Mouse (Mus musculus) liver, embryonic 12.5 days (tissue): Measurements from ENCODE around the gene Snd1. TPM values are rescaled to one million over a fixed set of nuclear protein-coding genes. Genes with fewer than 3 reads are reported as not detected.

Experiments used
- ATAC-seq: fragments of 200-750 bp; cut with Nextera tagmentation; 2 replicates; pipeline ENCODE4 v1.8.0; 2017; ENCODE audit warnings: moderate number of reproducible peaks, mild to moderate bottlenecking, moderate library complexity
- H3K27ac ChIP-seq: fragments of 300-500 bp; sonication (generic); 2 replicates; pipeline ENCODE4 v1.5.1; 2016; ENCODE audit warnings: mild to moderate bottlenecking
- H3K27me3 ChIP-seq: fragments of 300-500 bp; sonication (generic); replicated peaks from 2 replicates; pipeline ENCODE4 v1.6.1; 2016; ENCODE audit warnings: mild to moderate bottlenecking, moderate library complexity
- H3K36me3 ChIP-seq: fragments of 300-500 bp; sonication (generic); 2 replicates; pipeline ENCODE4 v1.6.1; 2016; ENCODE audit warnings: mild to moderate bottlenecking, moderate library complexity
- H3K4me1 ChIP-seq: fragments of 300-500 bp; sonication (generic); 2 replicates; pipeline ENCODE4 v1.6.1; 2016
- H3K4me2 ChIP-seq: fragments of 300-500 bp; sonication (generic); 2 replicates; pipeline ENCODE4 v1.6.1; 2016; ENCODE audit warnings: mild to moderate bottlenecking, moderate library complexity
- H3K4me3 ChIP-seq: fragments of 300-500 bp; sonication (generic); 2 replicates; pipeline ENCODE4 v1.5.1; 2016; ENCODE audit warnings: mild to moderate bottlenecking, moderate library complexity
- H3K9ac ChIP-seq: fragments of 300-500 bp; sonication (generic); 2 replicates; pipeline ENCODE4 v1.6.1; 2016; ENCODE audit warnings: mild to moderate bottlenecking, moderate library complexity
- H3K9me3 ChIP-seq: fragments of 300-500 bp; sonication (generic); replicated peaks from 2 replicates; pipeline ENCODE4 v1.6.1; 2016; ENCODE audit warnings: mild to moderate bottlenecking, moderate library complexity
- WGBS: fragments of 180-500 bp; shearing (Covaris S2); methylation state at CpG from one replicate; pipeline ENCODE4 v1.1.7; 2016; ENCODE audit not compliant: insufficient replicate concordance; 5-methylcytosine and 5-hydroxymethylcytosine counted together
- polyA plus RNA-seq: library from polyadenylated mRNA; unstranded; fragments of >200 nt; fragmentation: Nextera tagmentation; extraction: Ambion mirVana; gene quantifications from 2 replicates; pipeline ENCODE4 v1.2.1, GENCODE M21; 2016

The Snd1 gene
- polyA plus RNA-seq, 1 experiment from 2014 or later: 82.0 TPM

DNA sequence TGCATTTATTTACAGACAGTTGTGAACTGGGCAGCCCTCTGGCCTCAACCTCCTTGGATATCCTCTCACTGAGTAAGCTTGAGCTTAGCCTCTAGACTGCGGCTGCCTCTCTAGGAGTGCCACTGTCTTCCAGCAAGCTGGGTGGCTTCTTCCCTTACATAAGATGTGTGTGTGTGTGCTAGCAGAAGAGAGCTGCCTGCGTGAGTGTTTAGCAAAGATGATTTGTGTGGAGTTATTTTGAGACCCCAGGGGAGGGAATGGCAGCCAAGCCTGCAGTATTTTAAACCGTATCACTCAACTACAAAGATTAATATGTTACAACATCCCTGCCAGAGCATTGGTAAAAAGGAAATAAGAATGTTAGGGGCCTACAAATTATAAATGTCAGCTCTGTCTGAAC lies 306.8 kb downstream of the Snd1 start:
- Histone ChIP-seq H3K27me3 (no peaks in the 10 kb centered on the region), H3K36me3 (0 out of 2 replicates have a peak, but pooled peaks cover 7% of the 10 kb centered on the region), H3K9me3 (no peaks in the 10 kb centered on the region), H3K27ac (no peak overlapping the region), H3K4me1 (peaks cover 15% of the 10 kb centered on the region), H3K9ac (no peak overlapping the region), H3K4me2 (no peak overlapping the region), H3K4me3 (no peak overlapping the region)
- WGBS: 73% methylated on average over 3 of the region's 3 CpGs
- ATAC-seq: no peak

DNA sequence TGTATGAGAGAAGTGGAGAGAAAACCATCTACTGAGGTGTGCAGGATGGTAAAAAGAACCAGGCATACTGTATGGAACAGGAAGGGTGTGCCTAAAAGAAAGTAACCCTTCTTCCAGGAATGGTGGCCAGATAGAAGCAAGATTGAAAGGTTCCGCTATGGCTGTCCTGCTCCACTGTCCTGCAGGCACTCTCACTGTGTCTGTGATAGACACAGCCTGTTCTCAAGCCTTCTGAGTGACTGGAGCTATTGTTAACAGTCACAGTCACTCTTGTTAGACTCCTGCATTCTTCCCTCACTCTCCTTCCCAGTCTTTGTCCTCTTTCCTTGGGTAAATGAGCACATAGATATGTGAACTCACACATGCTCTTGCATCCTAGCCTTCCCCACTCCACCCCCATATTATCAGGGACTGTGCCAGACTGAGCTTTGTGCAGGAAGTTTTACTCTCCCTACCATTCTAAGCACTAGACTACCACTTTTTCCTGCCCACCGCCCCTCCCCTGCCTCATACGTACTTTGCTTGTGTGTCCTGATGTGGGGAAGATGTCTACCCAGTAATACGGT lies 308.2 kb downstream of the Snd1 start:
- no peaks in the 10 kb centered on the region for H3K27me3 ChIP-seq
- H3K4me1 ChIP-seq: peaks cover 25% of the 10 kb centered on the region
- H3K4me2 ChIP-seq: no peak overlapping the region
- ATAC-seq: no peak
- WGBS: 70% methylated on average over 4 of the region's 4 CpGs
- no peak overlapping the region for H3K4me3 ChIP-seq
- no peaks in the 10 kb centered on the region for H3K9me3 ChIP-seq
- no peak overlapping the region for H3K27ac ChIP-seq
- 0 out of 2 replicates have a peak, but pooled peaks cover 7% of the 10 kb centered on the region for H3K36me3 ChIP-seq
- H3K9ac ChIP-seq: peak overlapping the region; percentile 13; the same call in 1 of the 2 replicates

DNA sequence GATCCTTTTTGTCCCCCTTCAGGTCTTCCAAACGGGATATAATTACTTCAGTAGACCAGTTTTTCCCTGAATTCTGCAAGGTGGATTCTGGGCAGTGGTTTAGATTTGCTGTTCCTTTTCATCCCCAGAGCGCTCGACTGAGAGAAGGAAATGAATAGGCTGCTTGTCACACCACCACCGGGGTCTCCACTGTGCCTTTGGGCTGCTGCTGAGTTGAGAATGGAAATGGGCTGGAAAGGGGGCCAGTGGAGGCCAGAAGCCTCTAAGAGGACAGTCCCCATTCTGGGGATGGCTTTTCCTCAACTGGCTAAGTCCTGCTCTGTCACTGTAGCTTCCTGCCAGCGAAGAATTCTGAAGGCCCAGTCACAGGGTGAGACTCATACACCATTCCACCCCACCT lies 309.0 kb downstream of the Snd1 start:
- H3K4me3 ChIP-seq: no peak overlapping the region
- H3K4me1 ChIP-seq: peaks cover 33% of the 10 kb centered on the region
- H3K27me3 ChIP-seq: no peaks in the 10 kb centered on the region
- no peak overlapping the region for H3K27ac ChIP-seq
- 68% methylated on average over 5 of the region's 5 CpGs for WGBS
- no peak for ATAC-seq
- 0 out of 2 replicates have a peak, but pooled peaks cover 7% of the 10 kb centered on the region for H3K36me3 ChIP-seq
- no peaks in the 10 kb centered on the region for H3K9me3 ChIP-seq
- H3K4me2 ChIP-seq: no peak overlapping the region
- no peak overlapping the region for H3K9ac ChIP-seq

DNA sequence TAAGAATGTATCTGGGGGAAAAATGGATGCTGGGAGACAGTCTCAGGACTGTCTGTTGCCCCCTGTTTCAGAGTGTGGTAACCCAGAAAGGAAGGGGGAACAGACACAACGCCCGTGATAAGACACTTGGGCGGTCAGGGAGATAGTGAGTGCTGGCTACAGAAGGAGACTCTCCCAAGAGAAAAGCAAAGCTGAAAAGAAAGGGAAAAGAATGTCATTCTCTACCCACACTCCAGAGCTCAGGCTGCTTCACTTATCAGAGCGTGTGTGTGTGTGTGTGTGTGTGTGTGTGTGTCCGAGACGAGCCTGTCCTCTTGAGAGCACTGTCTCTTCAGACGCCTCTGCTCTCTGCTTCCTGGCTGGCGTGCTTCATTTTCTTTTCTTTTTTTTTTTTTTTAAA lies 310.8 kb downstream of the Snd1 start:
- H3K9me3 ChIP-seq: no peaks in the 10 kb centered on the region
- H3K36me3 ChIP-seq: 0 out of 2 replicates have a peak, but pooled peaks cover 7% of the 10 kb centered on the region
- no peak overlapping the region for H3K9ac ChIP-seq
- H3K27ac ChIP-seq: no peak overlapping the region
- H3K27me3 ChIP-seq: no peaks in the 10 kb centered on the region
- H3K4me2 ChIP-seq: no peak overlapping the region
- H3K4me3 ChIP-seq: no peak overlapping the region
- WGBS: 7% methylated on average over 8 of the region's 8 CpGs
- ATAC-seq: peak; percentile 37
- peaks cover 37% of the 10 kb centered on the region for H3K4me1 ChIP-seq

DNA sequence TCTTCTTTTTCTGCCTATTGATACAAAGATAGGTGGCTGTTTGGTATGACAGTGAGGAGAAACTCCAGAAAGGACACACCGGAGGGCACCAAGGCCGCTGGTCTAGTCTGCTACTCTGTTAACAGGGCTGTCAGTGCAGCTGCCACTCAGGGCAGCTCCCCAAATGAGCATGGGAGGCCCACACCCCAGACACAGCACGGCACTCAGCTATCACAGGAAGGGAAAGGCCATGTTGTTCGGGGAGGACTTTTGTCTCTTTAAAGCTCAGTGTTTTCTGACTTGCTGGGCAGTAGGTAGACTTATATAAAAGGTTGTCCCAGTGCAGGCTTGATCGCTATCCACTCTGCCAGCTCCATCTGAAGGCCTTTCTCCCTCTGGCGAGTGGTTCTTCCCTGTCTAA lies 312.2 kb downstream of the Snd1 start:
- ATAC-seq: no peak
- WGBS: 61% methylated on average over 6 of the region's 6 CpGs
- Histone ChIP-seq H3K27me3 (no peaks in the 10 kb centered on the region), H3K27ac (no peak overlapping the region), H3K9me3 (no peaks in the 10 kb centered on the region), H3K36me3 (0 out of 2 replicates have a peak, but pooled peaks cover 7% of the 10 kb centered on the region), H3K4me1 (peaks cover 44% of the 10 kb centered on the region), H3K4me3 (no peak overlapping the region), H3K4me2 (no peak overlapping the region), H3K9ac (no peak overlapping the region)

DNA sequence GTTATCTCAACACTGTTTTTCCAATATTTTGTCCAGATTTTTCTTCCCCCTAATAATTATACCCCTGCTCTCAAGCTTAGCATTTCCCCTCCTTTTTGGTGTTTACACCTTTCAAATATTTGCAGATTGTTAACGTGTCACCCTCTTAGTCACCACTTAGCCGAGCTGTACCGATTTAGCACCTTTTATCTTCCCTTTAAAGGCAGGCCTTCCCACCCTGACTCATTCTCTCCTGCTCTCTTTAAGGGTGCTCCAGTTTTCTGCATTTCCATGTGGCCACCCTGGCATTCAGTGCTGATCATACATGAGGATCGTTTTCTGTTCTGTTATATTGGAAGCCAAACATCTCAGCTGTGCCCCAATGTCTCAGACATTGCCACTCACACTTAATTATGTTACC lies 314.7 kb downstream of the Snd1 start:
- 62% methylated on average over 4 of the region's 4 CpGs for WGBS
- ATAC-seq: no peak
- H3K4me2 ChIP-seq: no peak overlapping the region
- no peaks in the 10 kb centered on the region for H3K9me3 ChIP-seq
- H3K27me3 ChIP-seq: no peaks in the 10 kb centered on the region
- no peak overlapping the region for H3K4me3 ChIP-seq
- H3K27ac ChIP-seq: no peak overlapping the region
- no peak overlapping the region for H3K9ac ChIP-seq
- H3K36me3 ChIP-seq: 0 out of 2 replicates have a peak, but pooled peaks cover 5% of the 10 kb centered on the region
- peaks cover 44% of the 10 kb centered on the region for H3K4me1 ChIP-seq

DNA sequence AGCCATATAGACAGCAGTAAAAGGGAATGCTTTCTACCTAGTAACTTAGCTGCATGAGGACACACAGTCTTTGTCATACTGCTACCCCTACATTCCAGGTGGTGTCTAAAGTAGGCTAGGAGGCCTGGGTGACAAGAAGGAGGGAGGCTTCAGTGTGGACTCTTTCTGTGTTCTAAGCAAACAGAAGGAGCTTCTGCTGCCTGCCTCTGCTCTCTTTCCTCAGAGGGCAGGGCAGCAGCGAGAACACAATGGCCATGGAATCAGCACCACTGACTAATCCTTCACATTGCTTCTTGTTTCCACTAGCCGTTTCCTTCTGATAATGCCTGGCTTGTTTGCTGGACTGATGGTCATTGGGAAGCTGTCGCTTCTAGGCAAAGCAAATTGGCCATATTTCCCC lies 316.2 kb downstream of the Snd1 start:
- no peak overlapping the region; the same call in 1 of the 2 replicates for H3K27ac ChIP-seq
- no peaks in the 10 kb centered on the region for H3K9me3 ChIP-seq
- no peak overlapping the region for H3K4me3 ChIP-seq
- no peak overlapping the region for H3K4me2 ChIP-seq
- WGBS: 37% methylated on average over 3 of the region's 3 CpGs
- H3K4me1 ChIP-seq: peaks cover 34% of the 10 kb centered on the region
- no peaks in the 10 kb centered on the region for H3K27me3 ChIP-seq
- no peak for ATAC-seq
- peaks cover 14% of the 10 kb centered on the region for H3K36me3 ChIP-seq
- no peak overlapping the region for H3K9ac ChIP-seq

DNA sequence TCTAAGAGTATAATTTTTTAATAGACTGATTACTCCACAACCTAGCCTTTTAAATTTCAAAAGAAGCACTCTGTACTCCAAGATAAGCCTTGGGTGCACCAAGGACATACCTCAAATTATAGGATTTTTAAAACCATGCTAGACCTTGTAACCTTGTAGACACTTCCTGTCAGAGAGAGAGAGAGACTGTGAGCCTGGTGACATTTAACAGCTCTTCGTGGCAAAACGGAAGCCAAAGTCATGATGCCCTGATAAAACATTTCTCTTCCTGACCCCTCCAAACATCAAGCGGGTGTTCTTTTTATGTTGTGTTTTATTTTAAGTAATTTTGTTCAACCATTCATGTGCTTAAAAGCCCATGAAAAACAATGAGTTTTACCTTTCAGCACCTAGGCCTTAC lies 316.9 kb downstream of the Snd1 start:
- Histone ChIP-seq H3K27me3 (no peaks in the 10 kb centered on the region), H3K27ac (no peak overlapping the region), H3K4me3 (no peak overlapping the region), H3K9ac (no peak overlapping the region), H3K36me3 (peaks cover 20% of the 10 kb centered on the region), H3K9me3 (no peaks in the 10 kb centered on the region), H3K4me1 (peaks cover 29% of the 10 kb centered on the region), H3K4me2 (no peak overlapping the region)
- 44% methylated on average over 3 of the region's 3 CpGs for WGBS
- no peak for ATAC-seq

DNA sequence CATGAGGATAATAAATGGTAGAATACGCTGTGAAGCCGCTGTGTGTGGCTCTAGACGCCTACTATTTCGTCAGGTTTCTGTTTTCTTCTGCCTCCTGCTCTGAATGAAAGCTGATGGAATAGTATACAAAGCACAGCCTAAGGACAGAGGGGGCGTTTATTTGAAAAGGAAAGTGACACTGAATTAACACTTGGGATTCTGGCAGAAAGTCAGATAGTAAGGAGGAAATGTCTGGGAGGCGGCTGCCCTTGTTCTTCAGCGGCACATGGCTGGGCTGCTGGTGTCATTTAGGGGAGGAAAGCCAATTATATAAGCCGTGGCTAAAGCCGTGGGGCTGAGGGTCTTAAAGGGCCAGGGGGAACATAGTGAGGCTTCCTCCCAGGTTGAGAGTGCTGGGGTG lies 320.4 kb downstream of the Snd1 start:
- no peaks in the 10 kb centered on the region for H3K9me3 ChIP-seq
- no peak for ATAC-seq
- WGBS: 70% methylated on average over 9 of the region's 9 CpGs

DNA sequence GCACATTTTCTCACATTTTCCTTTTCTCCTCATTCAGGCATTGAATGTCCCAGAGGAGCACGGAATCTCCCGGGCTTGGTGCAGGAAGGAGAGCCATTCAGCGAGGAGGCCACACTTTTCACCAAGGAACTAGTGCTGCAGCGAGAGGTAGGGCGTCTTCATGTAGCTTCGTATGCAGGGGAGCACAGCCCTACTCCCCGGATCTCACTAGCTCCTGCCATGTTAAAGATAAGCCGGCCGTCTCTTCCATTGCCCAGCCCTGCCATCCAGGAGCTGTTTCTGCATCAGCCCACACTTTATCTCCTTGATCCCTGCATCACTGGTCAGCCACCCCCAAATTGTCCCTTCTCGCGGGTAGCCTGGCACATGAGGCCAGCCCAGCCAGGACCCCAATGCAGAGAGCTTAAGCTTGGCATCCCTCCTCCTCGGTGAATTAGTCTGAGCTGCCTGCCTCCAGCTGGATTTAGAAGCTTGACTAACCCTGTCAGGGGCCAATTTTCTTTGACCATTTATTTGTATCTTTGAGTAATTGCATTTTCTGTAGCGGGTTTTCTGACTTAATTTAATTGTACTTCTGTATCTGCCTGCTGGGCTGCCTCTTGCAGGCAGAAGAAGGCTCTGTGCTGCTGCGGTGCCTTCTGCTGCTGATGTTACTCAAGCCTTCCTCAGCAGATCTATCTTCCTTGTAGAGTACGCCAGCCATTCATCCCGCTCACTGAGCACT lies 321.0 kb downstream of the Snd1 start:
- Histone ChIP-seq H3K27ac (no peak overlapping the region), H3K4me2 (no peak overlapping the region), H3K4me1 (peaks cover 5% of the 10 kb centered on the region), H3K4me3 (no peak overlapping the region), H3K9me3 (no peaks in the 10 kb centered on the region), H3K27me3 (no peaks in the 10 kb centered on the region), H3K36me3 (peaks cover 36% of the 10 kb centered on the region), H3K9ac (no peak overlapping the region)
- 82% methylated on average over 16 of the region's 16 CpGs for WGBS
- ATAC-seq: no peak

More for the DNA sequence above, 320.4 kb downstream of the Snd1 start:
- no peak overlapping the region for H3K9ac ChIP-seq
- H3K4me1 ChIP-seq: peaks cover 9% of the 10 kb centered on the region
- no peak overlapping the region for H3K4me2 ChIP-seq
- H3K27me3 ChIP-seq: no peaks in the 10 kb centered on the region
- no peak overlapping the region for H3K27ac ChIP-seq
- H3K36me3 ChIP-seq: peaks cover 36% of the 10 kb centered on the region
- no peak overlapping the region for H3K4me3 ChIP-seq

DNA sequence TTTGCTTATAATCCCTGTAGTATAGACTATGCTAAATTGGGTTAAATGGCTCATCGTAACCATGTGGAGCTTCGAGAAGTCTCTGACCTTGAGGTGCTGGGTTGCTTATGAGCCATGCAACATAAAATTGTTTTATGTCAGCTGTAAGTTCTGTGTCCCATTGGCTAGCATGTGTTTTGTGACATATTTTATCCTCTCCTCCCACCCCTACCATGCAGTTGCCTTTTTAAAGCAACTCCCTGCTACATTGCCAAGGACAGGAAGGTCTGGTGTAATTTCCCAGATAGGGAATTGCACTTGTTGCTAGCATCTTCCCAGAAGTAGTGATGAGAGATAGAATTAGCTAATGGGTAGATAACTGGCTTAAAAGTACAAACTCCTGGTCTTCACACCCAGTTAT lies 324.9 kb downstream of the Snd1 start:
- Histone ChIP-seq H3K9ac (no peak overlapping the region), H3K27ac (no peak overlapping the region), H3K4me3 (no peak overlapping the region), H3K36me3 (peaks cover 36% of the 10 kb centered on the region), H3K27me3 (no peaks in the 10 kb centered on the region), H3K4me2 (no peak overlapping the region), H3K9me3 (no peaks in the 10 kb centered on the region), H3K4me1 (no peaks in the 10 kb centered on the region)
- ATAC-seq: no peak
- WGBS: 95% methylated on average over 2 of the region's 2 CpGs

DNA sequence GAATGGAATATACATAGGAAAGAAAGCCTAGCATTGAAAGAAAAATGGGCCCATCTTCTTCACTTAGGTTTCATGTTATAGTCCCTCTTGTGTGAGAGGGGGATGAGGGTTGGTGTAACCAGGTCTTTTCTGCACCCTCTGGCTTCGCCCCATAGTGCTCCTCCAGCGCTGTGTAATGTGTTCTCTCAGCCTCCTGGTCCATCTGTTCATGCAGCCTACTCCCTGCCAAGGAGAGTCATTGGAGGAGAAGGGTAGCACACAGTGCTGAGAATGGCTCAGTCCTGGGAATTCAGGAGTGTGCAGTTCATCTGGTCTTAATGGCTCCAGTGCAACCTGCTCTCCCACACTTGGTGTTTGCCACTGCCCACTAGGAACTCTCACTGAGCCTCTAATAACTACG lies 326.0 kb downstream of the Snd1 start:
- no peak overlapping the region for H3K4me3 ChIP-seq
- H3K36me3 ChIP-seq: peaks cover 30% of the 10 kb centered on the region

More for the DNA sequence above, 326.0 kb downstream of the Snd1 start:
- Histone ChIP-seq H3K27ac (no peak overlapping the region), H3K27me3 (no peaks in the 10 kb centered on the region), H3K4me2 (no peak overlapping the region), H3K9ac (no peak overlapping the region), H3K4me1 (no peaks in the 10 kb centered on the region), H3K9me3 (no peaks in the 10 kb centered on the region)
- ATAC-seq: no peak
- WGBS: 69% methylated on average over 3 of the region's 3 CpGs
